Comparison of ENCODE assay signal across 22 mouse cellular contexts in the genomic region with DNA sequence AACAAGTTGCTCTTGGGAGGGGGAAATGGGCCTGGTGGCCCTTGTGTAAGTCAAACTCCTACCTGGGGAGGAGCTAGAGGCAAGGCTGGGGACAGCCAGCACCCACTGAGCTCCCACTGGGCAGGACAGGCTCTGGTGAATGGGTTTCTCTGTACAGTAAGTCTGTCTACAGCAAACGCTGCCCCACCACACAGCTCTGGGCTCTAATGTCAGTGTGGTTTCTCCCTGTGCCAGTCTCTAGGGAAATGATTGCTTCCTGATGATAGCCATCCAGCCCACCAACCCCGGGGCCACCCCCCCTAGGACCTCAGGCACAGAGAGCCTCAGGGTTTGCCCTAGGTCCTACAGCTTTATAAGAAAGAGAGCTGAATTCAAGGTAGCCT. TPM values are rescaled to one million over a fixed set of nuclear protein-coding genes. Genes with fewer than 3 reads are reported as not detected.
A peak's percentile ranks its signal among the peaks of the same experiment; 100 is the strongest.
DNase-seq lines count a peak whose midpoint lies in the region; ATAC-seq and TF ChIP-seq lines count a peak whose summit lies in the region.
"Had no signal": no experiment of that assay in that cellular context is flagged by ENCODE, and none has a peak within 500 bp of the region (broad histone marks: within the 10 kb centered on the region; RNA-seq: fewer than 3 reads in every experiment).

No protein-coding gene starts in this region.

- no peak for DNase-seq in forebrain, postnatal 0 days
- DNase-seq in hindbrain, embryonic 14.5 days (ENCODE audit: low spot score): no peak
- no peak for DNase-seq in midbrain, postnatal 0 days (ENCODE audit: low spot score)
- no peak for DNase-seq in left cerebral cortex, postnatal 14 days (ENCODE audit: low spot score in 2 of 2)
- DNase-seq in adrenal gland, postnatal 14 days: no peak
- DNase-seq: B cell, adult 2 months; cerebellum, adult 11 months; cerebellum, postnatal 36 days; layer of hippocampus, adult 9-11 months; lung, adult 2 months; lung, postnatal 4 days had no signal

- no peak overlapping the region for H3K4me3 ChIP-seq in forebrain, postnatal 0 days (ENCODE audit: low read depth, low read length)
- H3K4me3 ChIP-seq in forebrain, embryonic 13.5 days: no peak overlapping the region
- H3K4me3 ChIP-seq in C2C12 (ENCODE audit: insufficient read depth, poor library complexity, severe bottlenecking): peak overlapping the region; percentile 40
- no peak overlapping the region for H3K4me3 ChIP-seq in hindbrain, embryonic 14.5 days (replicated peaks; ENCODE audit: low read length)
- H3K4me3 ChIP-seq in midbrain, postnatal 0 days (ENCODE audit: low read depth, low read length): no peak overlapping the region
- H3K4me3 ChIP-seq: embryonic facial prominence, embryonic 12.5 days; forebrain, embryonic 12.5 days had no signal

- peak overlapping the region; percentile 28 for H3ac ChIP-seq in C2C12 (ENCODE audit: control insufficient read depth, insufficient read length, low read depth)

- peaks cover 4% of the 10 kb centered on the region; the same call in 1 of the 2 replicates for H3K4me1 ChIP-seq in forebrain, postnatal 0 days (ENCODE audit: insufficient read depth)
- H3K4me1 ChIP-seq in forebrain, embryonic 13.5 days: peaks cover 54% of the 10 kb centered on the region
- peaks cover 47% of the 10 kb centered on the region for H3K4me1 ChIP-seq in hindbrain, embryonic 14.5 days (replicated peaks; ENCODE audit: control insufficient read depth, insufficient read depth, low read length)
- H3K4me1 ChIP-seq in midbrain, postnatal 0 days (ENCODE audit: insufficient read depth, low read length): peaks cover 35% of the 10 kb centered on the region

- no peaks in the 10 kb centered on the region for H3K27me3 ChIP-seq in forebrain, postnatal 0 days (ENCODE audit: insufficient read depth, low read length)
- H3K27me3 ChIP-seq in forebrain, embryonic 13.5 days: no peaks in the 10 kb centered on the region
- H3K27me3 ChIP-seq in C2C12 (ENCODE audit: control insufficient read depth, insufficient read depth, insufficient read length): no peaks in the 10 kb centered on the region
- no peaks in the 10 kb centered on the region for H3K27me3 ChIP-seq in hindbrain, embryonic 14.5 days (ENCODE audit: control insufficient read depth, insufficient read depth, low read length)
- no peaks in the 10 kb centered on the region for H3K27me3 ChIP-seq in midbrain, postnatal 0 days (ENCODE audit: insufficient read depth, low read length)
- H3K27me3 ChIP-seq: embryonic facial prominence, embryonic 12.5 days had no signal

- no peaks in the 10 kb centered on the region for H3K9me3 ChIP-seq in forebrain, postnatal 0 days (ENCODE audit: low read length)
- H3K9me3 ChIP-seq in forebrain, embryonic 13.5 days (replicated peaks): no peaks in the 10 kb centered on the region
- no peaks in the 10 kb centered on the region for H3K9me3 ChIP-seq in hindbrain, embryonic 14.5 days (ENCODE audit: control insufficient read depth, low read length)
- no peaks in the 10 kb centered on the region for H3K9me3 ChIP-seq in midbrain, postnatal 0 days (ENCODE audit: low read length)
- H3K9me3 ChIP-seq: embryonic facial prominence, embryonic 12.5 days; forebrain, embryonic 12.5 days had no signal

- H3K4me2 ChIP-seq in forebrain, postnatal 0 days (ENCODE audit: low read depth): no peak overlapping the region
- H3K4me2 ChIP-seq in forebrain, embryonic 13.5 days: no peak overlapping the region
- H3K4me2 ChIP-seq in hindbrain, embryonic 14.5 days (replicated peaks): no peak overlapping the region
- H3K4me2 ChIP-seq in midbrain, postnatal 0 days (ENCODE audit: low read depth, low read length, poor library complexity, severe bottlenecking): no peak overlapping the region
- H3K4me2 ChIP-seq: embryonic facial prominence, embryonic 12.5 days; forebrain, embryonic 12.5 days had no signal

- H3K79me2 ChIP-seq in C2C12 (ENCODE audit: control insufficient read depth, insufficient read depth): peaks cover 29% of the 10 kb centered on the region

- H3K27ac ChIP-seq in forebrain, postnatal 0 days (ENCODE audit: low read depth, low read length): no peak overlapping the region
- H3K27ac ChIP-seq in forebrain, embryonic 13.5 days: no peak overlapping the region
- H3K27ac ChIP-seq in hindbrain, embryonic 14.5 days: no peak overlapping the region; the same call in 1 of the 2 replicates
- H3K27ac ChIP-seq in midbrain, postnatal 0 days (ENCODE audit: low read depth, low read length): no peak overlapping the region
- H3K27ac ChIP-seq: embryonic facial prominence, embryonic 12.5 days had no signal

- peaks cover 6% of the 10 kb centered on the region for H3K79me3 ChIP-seq in C2C12 (ENCODE audit: low read depth)

- 56% methylated on average over 2 of the region's 2 CpGs for WGBS in forebrain, postnatal 0 days
- WGBS in forebrain, embryonic 13.5 days: 44% methylated on average over 2 of the region's 2 CpGs
- WGBS in hindbrain, embryonic 14.5 days: 45% methylated on average over 2 of the region's 2 CpGs
- WGBS in midbrain, postnatal 0 days: 43% methylated on average over 2 of the region's 2 CpGs

- ATAC-seq in forebrain, postnatal 0 days: no peak
- no peak for ATAC-seq in forebrain, embryonic 13.5 days
- ATAC-seq in hindbrain, embryonic 14.5 days (ENCODE audit: low FRiP score): no peak
- no peak for ATAC-seq in midbrain, postnatal 0 days (ENCODE audit: low FRiP score)
- no peak for ATAC-seq in monocyte, adult 5-6 weeks (replicated peaks; ENCODE audit: insufficient number of reproducible peaks, low FRiP score, low TSS enrichment, poor library complexity, severe bottlenecking)

- 0 out of 2 replicates have a peak, but pooled peaks cover 1% of the 10 kb centered on the region for H3K36me3 ChIP-seq in forebrain, postnatal 0 days (ENCODE audit: insufficient read depth)
- H3K36me3 ChIP-seq in forebrain, embryonic 13.5 days (ENCODE audit: poor library complexity, severe bottlenecking): peaks cover 3% of the 10 kb centered on the region; the same call in 1 of the 2 replicates
- peaks cover 3% of the 10 kb centered on the region for H3K36me3 ChIP-seq in C2C12 (ENCODE audit: control insufficient read depth, insufficient read depth)
- H3K36me3 ChIP-seq in hindbrain, embryonic 14.5 days (replicated peaks; ENCODE audit: control insufficient read depth, insufficient read depth): peaks cover 3% of the 10 kb centered on the region
- 0 out of 2 replicates have a peak, but pooled peaks cover 1% of the 10 kb centered on the region for H3K36me3 ChIP-seq in midbrain, postnatal 0 days (ENCODE audit: insufficient read depth, low read length)

- intact Hi-C loops in left cerebral cortex, postnatal 14 days (cut with DNase I): no loop called here

- H3K9ac ChIP-seq in forebrain, postnatal 0 days: no peak overlapping the region
- H3K9ac ChIP-seq in forebrain, embryonic 13.5 days: no peak overlapping the region
- H3K9ac ChIP-seq in hindbrain, embryonic 14.5 days: 0 out of 2 replicates have a peak overlapping the region, but pooled peaks have one; percentile 50
- no peak overlapping the region for H3K9ac ChIP-seq in midbrain, postnatal 0 days (replicated peaks; ENCODE audit: low read length, poor library complexity, severe bottlenecking)
- H3K9ac ChIP-seq: embryonic facial prominence, embryonic 12.5 days had no signal

- TF ChIP-seq CTCF in forebrain, postnatal 0 days (IDR thresholded peaks at IDR 0.05; ENCODE audit: low read depth): 0 out of 2 replicates have a peak, but pooled peaks have one; percentile 10
- no peak for TF ChIP-seq CTCF in C2C12 (IDR thresholded peaks at IDR 0.05; ENCODE audit: control insufficient read depth, insufficient read depth, insufficient read length)
- TF ChIP-seq CTCF in midbrain, postnatal 0 days (IDR thresholded peaks at IDR 0.05): 0 out of 2 replicates have a peak, but pooled peaks have one; percentile 4

TF ChIP-seq in C2C12, 6 proteins besides CTCF, POLR2A, EP300 and RAD21:
- TF ChIP-seq MAX (IDR thresholded peaks at IDR 0.05) (no peak), FOSL1 (IDR thresholded peaks at IDR 0.05; ENCODE audit: insufficient read depth, low read length, poor library complexity, severe bottlenecking) (no peak), MYOD1 (IDR thresholded peaks at IDR 0.05; ENCODE audit: control insufficient read depth, insufficient read length, low read depth) (no peak), MYOG (IDR thresholded peaks at IDR 0.05; ENCODE audit: control insufficient read depth, extremely low read depth, insufficient read length) (no peak), CEBPB (IDR thresholded peaks at IDR 0.05; ENCODE audit: low read depth) (no peak)

RNA-seq across cellular contexts. Expression of gene Qrfp, which starts 1.0 kb away (rescaled TPM):
- 0.08 and 0.19 TPM in 2 replicates for total RNA-seq in forebrain, postnatal 0 days (2014; rRNA removed)
- polyA plus RNA-seq in forebrain, postnatal 0 days (2015; fragmentation: Nextera tagmentation; extraction: Ambion mirVana): 0.06 TPM in 1 of 2 replicates, not detected in the other
- polyA plus RNA-seq in forebrain, embryonic 13.5 days (2015; fragmentation: Nextera tagmentation; extraction: Ambion mirVana): 0.13 and 0.19 TPM in 2 replicates
- 4.1 TPM for polyA plus RNA-seq in C2C12 (2012; fragmentation: generic; extraction: Trizol)
- not detected in 2 replicates for polyA plus RNA-seq in hindbrain, embryonic 14.5 days (2014; fragmentation: Nextera tagmentation; extraction: Ambion mirVana)
- total RNA-seq in midbrain, postnatal 0 days (2014; rRNA removed): 0.19 TPM in 1 of 2 replicates, not detected in the other
- polyA plus RNA-seq in midbrain, postnatal 0 days (2015; fragmentation: Nextera tagmentation; extraction: Ambion mirVana): 0.07 and 0.20 TPM in 2 replicates
- total RNA-seq in monocyte, adult 5-6 weeks (2017): 9.8 to 19.1 TPM (median 10.5 TPM) in 3 replicates
- total RNA-seq in left cerebral cortex, postnatal 14 days (2021): not detected
- 0.19 TPM in 1 of 2 replicates, not detected in the other for total RNA-seq in adrenal gland, postnatal 14 days (2021)
- total RNA-seq: gastrocnemius, adult 18-20 months; granulocyte monocyte progenitor cell, adult 5-6 weeks; left cerebral cortex, postnatal 25 days; liver, adult 2 months had no signal
- polyA plus RNA-seq: forebrain, embryonic 12.5 days; kidney, embryonic 16.5 days; liver, adult 2 months had no signal

RNA-seq across cellular contexts. Expression of gene Fibcd1, which starts 36.5 kb away (rescaled TPM):
- 8.9 and 12.7 TPM in 2 replicates for total RNA-seq in forebrain, postnatal 0 days (2014; rRNA removed)
- polyA plus RNA-seq in forebrain, postnatal 0 days (2015; fragmentation: Nextera tagmentation; extraction: Ambion mirVana): 5.7 and 8.5 TPM in 2 replicates
- 1.2 and 1.5 TPM in 2 replicates for polyA plus RNA-seq in forebrain, embryonic 13.5 days (2015; fragmentation: Nextera tagmentation; extraction: Ambion mirVana)
- 1.1 TPM for polyA plus RNA-seq in C2C12 (2012; fragmentation: generic; extraction: Trizol)
- 5.0 and 5.6 TPM in 2 replicates for polyA plus RNA-seq in hindbrain, embryonic 14.5 days (2014; fragmentation: Nextera tagmentation; extraction: Ambion mirVana)
- 46.1 and 48.5 TPM in 2 replicates for total RNA-seq in midbrain, postnatal 0 days (2014; rRNA removed)
- polyA plus RNA-seq in midbrain, postnatal 0 days (2015; fragmentation: Nextera tagmentation; extraction: Ambion mirVana): 19.4 and 21.0 TPM in 2 replicates
- total RNA-seq in monocyte, adult 5-6 weeks (2017): 0.19 TPM in 1 of 3 replicates, not detected in the others
- total RNA-seq in left cerebral cortex, postnatal 14 days (2021): 10 to 100 TPM; 12.8 to 16.1 TPM
- total RNA-seq in adrenal gland, postnatal 14 days (2021): 0.07 and 0.38 TPM in 2 replicates
- total RNA-seq: granulocyte monocyte progenitor cell, adult 5-6 weeks; liver, adult 2 months had no signal
- polyA plus RNA-seq: liver, adult 2 months; stomach, embryonic 14.5 days had no signal
